Mouse (Mus musculus): ENCODE measurements around the gene Lrriq1.
A peak's percentile ranks its signal among the peaks of the same experiment; 100 is the strongest.

The Lrriq1 gene

DNA sequence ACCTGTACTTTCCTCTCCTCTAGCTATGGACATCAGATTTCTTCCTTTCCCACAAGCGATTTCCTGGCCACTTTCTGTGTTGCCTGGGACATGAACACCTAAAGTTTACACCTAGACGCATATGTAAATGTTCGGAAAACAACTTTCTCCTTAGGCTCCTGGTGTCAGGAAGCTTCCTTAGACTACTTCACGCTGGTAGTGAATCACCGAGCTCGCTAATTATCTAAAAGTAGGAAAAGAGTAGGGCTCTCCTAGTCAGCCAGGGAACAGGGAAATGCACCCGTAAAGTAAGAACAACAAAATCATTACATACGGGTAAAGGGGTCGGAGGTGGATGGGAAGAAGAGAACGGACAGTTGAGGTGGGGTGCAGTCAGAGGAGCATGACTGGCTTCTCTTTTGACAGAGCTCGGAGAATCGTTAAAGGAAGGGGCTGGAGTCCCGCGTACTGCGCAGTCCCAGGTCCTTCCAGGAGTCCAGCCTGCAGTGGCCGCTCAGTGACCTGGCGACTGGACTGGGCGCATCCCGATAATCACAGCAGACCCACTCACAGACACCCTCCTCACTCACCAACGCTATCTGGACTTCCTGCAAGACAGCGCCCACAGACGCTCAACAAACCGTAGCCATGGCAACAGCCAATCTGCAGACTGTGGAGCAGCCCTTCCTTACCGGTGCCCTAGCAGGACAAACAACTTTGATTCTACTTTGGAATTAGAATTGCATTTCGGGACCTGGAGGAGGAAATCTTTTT is at the start of gene Lrriq1:
Lrriq1 (minus strand) TSS at position 616 of the 753 bp plus-strand sequence.
- DNase-seq (ENCODE audit: low spot score in 2 of 2): peak; percentile 90 to 92

DNA sequence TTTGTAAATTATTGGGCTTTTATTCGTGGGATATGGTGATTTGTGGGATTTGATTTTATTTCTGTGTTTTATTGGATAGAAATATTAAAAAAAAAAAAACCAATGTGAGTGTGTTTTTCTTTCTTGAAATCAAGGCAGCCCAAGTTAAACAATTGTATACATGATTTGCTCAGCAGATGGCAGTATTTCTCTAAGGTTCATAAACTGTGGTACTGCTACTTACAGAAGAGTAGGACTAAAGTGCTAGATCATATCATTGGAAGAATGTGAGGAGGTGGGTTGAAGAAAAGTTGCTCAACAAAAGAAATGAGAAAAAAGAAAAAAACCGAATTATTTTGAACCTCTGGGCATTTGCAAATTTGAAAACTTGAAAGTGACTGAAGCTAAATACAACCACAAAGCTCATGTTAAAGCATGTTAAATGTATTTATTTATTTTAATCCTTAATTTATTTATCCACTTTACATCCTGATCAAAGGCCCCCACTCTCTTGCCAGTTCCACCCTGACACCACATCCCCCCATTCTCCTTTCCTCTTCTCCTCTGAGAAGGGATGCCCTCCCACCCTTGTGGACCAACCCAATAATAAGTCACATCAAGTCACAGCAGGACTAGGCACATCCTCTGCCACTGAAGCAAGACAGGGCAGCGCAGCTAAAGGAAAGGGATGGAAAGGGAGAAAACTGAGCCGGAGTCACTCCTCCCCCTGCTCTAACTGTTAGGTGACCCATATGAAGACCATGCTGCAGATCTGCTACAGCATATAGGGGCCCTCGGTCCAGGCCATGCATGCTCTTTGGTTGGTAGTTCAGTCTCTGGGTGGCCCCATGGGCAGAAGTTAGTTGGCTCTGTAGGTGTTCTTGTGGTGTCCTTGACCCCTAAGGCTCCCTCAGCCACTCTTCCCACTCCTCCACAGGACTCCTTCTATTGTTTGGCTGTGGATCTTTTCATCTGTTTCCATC is 18.0 kb upstream of the Lrriq1 start:
- no peak for DNase-seq (ENCODE audit: low spot score in 2 of 2)

DNA sequence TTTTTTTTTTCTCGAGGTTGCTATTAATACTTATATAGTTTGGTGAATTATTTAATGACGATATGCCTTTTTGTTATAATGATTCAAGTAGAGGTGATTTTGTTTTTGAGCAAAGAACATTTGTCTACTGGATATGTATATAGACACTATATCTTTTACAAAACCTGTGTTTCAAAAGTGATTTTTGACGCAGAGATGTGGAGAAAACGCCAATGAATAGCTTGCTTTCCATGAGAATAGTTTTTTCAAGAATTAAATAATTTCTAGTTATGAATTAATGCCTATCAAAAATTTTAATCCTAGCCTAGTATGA is 294 bp upstream of the Lrriq1 start:
- no peak for DNase-seq (ENCODE audit: low spot score in 2 of 2)

DNA sequence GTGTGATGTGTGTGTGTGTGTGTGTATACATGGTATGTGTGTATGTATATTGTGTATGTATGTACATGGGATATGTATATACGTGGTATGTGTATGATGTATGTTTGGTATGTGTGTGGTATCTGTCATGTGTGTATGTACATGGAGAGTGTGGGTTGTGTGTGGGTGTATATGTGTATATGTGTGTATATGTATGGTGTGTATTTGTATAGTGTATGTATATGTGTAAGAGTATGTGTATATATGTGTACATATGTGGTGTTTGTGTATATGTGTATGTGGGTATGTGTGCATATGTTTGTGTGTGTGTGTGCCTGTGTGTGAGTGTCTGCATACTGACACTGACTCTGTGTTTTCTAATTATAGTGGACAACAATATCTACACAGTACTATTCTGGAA is 9.5 kb downstream of the Lrriq1 start:
- no peak for DNase-seq (ENCODE audit: low spot score in 2 of 2)

DNA sequence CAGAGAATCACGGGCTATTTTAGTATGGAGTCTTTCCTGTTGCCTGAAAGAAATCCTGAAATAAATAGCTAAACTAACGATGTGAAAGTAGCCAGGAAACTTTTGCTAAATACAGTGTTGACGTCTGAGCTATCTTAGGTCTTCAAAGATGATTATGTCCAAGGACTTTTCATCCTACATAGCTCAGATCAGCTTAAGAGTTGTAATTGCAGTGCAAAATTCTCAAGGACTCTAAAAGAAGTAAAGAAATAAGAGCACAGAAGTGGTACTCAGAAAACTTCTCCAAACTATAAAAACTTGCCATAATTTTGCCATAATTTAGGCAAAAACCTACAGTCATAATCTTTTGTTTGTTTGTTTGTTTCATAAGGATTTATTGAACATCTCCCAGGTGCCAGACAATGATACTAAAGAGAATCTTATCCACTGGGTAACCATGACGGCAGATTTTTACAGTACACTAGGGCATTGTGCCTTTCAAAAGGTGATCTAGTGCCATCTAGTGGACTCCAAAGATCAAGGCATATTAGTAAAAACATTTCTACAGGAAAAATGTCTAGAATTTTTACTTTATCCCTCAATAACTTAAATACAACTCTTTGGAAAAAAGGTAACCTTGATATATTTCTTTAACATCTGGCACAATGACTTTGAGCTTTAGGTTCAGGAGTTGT is 41.3 kb downstream of the Lrriq1 start:
- no peak for DNase-seq (ENCODE audit: low spot score in 2 of 2)

DNA sequence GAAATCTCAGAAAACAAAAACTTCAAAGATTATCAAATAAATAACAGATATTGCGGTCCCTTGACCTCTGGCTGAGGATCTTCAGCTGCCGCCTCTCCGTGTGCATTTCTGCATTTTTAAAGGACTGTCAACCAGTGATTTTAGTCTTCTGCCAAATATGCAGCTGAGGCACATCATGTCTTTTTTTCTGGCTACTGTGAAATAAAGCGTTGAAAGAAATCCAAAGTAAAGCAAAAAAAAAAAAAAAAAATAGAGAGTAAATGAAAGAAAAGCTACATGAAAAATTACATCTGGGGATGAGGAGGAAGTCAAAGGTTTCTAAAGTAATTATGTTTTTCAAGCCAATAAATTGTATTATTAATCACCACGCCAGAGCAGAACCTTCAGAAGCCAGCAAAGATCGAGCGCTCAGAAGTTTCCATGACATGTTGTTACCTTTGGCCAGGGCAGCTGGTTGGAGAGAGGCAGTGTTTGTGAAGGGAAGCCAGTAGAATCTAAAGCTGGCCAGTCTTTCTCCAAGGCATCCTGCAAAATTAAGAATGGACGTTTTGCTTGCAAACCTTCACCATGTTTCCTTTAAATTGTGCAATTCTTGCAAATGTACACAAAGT is 90.2 kb downstream of the Lrriq1 start:
- DNase-seq (ENCODE audit: low spot score in 2 of 2): no peak

DNA sequence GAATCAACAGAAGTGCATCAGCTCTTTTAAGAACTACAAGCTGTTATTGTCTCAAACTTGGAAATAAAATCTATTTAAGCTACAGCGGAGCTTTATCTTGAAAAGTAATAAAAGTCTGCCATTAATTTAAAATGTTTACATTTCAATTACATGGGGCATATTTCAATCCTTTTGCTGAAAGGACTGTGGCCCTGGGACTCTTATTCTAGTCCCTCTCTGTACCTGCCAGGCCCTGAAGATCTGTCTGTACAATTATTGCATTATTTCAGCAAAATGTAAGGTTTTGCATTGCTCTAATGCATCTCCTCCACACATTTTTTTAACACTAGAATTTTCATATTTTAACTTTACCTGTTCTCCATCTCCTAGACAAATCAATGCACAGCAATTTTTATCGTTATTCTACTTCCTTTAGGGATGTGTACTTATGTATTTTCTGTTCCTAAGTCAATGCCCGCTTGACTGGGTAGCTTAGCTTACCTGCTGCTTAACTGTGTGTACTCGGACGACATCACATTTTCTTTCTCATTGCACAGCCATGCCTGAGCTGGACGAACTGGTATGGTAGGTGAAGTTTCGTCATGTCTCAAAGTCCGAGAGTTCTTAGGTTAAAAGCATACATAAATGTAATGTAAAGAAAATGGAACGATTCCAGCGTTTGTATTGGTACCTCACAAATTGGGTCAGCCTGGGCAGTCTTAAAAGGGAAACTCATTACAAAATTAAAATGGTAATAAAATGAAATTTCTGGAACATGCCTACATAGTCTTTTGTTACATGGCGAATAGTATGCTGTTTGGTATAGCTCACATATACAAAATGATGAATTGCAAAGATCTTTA is 91.0 kb downstream of the Lrriq1 start:
- no peak for DNase-seq (ENCODE audit: low spot score in 2 of 2)

DNA sequence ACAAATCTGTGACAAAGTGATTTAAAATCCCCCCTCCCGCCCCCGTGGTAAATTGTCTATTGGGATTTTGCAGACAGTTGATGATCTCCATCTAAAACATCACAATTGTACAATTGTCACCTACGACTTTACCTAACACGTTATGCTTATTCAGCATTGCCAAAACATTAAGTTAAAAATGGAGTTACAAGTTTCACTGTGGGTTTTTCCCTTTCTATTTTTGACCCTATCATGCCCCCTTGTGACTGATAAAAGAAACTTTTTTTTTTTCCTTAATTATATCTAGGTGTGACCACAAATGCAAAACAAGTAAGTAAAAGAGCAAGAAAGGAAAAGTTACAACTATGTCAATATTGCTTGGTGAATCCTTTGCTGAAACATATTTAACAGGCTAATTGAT is 93.6 kb downstream of the Lrriq1 start:
- no peak for DNase-seq (ENCODE audit: low spot score in 2 of 2)

DNA sequence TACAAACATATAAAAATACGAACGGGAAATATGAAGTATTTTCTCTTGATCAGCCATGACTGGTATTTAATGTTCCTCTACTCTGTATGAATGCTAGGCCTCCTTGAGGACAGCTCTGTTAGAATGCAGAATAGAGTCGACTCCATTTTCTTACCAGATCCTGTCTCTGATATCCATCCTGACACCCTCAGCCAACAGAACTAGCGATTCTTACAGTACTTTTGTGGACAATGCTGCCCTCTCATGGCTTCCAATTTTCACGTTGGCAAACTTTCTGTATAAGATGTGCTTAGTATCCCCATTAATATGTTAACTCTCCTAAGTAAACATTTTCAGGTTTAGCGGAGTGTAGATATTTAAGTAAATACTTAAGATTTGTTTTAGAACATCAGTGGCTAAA is 94.6 kb downstream of the Lrriq1 start:
- DNase-seq (ENCODE audit: low spot score in 2 of 2): peak; percentile 8 to 27

DNA sequence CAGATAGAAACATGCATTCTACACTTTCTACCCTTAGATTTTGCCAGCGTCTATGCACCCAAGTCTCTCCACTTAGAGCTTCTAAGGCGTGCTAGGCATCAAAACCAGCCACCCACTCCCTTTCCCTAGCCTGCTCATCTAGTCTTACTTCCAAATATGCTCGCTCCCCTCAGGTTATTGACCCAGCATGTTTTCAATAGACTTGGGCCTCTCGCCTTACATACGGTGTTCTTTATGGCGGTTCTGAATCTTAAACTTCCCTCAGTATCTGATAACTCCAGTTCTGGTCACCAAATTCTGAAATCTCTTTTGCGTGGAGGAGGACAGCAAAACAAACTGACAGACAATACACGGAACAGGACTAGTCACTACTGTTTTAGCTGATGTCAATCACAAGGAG is 95.5 kb downstream of the Lrriq1 start:
- no peak for DNase-seq (ENCODE audit: low spot score in 2 of 2)

DNA sequence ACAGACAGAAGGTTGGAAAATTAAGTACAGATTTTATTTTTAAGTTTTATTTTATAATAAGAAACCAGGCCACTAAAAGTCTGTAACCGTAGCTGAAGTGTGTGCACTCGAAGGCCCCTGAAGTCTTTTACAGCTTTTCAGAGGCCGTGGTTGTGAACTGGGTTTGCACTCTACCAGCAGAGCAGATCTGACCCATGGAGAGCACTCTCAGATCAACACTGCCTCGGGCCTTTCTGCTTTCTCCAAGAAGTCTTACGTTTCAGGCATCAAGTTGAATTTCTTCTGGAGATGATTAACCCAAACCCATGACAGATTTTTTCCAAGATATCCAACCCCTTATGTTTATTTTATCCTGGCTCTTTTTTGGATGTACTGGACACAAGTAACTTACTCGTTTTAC is 121.5 kb downstream of the Lrriq1 start:
- no peak for DNase-seq (ENCODE audit: low spot score in 2 of 2)

DNA sequence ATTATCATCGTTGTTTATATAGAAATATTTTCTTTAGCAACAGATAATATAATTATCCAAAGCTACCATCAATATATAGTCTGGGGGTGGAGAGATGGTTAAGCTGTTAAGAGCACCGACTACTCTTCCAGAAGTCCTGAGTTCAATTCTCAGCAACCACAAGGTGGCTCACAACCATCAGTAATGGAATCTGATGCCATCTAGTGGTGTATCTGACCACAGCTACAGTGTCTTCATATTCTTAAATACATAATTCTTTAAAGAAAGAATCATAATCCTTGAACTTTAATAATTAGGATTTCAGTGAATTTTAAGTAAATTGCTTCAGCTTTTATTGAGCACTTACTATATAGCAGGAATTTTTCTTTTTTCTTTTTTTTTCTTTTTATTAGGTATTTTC is 128.0 kb downstream of the Lrriq1 start:
- no peak for DNase-seq (ENCODE audit: low spot score in 2 of 2)

DNA sequence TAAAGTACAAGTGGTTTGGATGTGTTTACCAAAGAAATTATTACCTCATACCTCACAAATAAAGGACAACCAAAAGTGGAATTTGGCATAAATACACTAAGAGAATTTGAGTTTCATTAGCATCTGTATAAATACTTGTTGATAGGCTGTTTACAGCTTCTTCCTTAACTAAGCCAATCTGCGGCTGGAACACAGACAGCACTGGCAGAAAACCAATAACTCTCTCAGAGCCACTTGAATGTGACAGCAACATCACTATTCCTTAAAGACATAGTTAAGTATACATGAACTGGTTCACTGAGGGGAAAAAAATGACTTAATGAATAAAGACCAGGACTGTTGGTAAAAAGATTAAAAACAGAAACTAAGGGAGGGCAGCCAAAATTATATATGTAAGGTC is 150.0 kb downstream of the Lrriq1 start:
- no peak for DNase-seq (ENCODE audit: low spot score in 2 of 2)

DNA sequence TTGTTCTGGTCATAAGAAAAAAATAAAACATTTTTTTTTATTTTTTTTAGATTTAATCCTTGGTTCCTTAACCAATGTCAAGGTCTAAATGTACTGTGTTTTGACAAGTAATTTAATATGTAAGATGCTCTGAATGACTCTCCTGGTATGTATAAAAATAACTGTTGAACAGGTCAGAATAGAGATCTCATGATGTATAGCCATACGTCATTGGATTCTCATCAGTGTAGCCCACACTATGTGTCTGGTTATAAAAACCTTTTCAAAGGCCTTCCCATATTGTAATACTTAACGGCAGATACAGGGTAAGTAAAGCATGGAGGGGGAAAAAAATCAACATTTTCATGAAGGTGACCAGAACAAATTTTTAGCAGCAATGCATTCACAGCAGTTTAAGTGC is 186.5 kb downstream of the Lrriq1 start:
- DNase-seq (ENCODE audit: low spot score in 2 of 2): no peak

DNA sequence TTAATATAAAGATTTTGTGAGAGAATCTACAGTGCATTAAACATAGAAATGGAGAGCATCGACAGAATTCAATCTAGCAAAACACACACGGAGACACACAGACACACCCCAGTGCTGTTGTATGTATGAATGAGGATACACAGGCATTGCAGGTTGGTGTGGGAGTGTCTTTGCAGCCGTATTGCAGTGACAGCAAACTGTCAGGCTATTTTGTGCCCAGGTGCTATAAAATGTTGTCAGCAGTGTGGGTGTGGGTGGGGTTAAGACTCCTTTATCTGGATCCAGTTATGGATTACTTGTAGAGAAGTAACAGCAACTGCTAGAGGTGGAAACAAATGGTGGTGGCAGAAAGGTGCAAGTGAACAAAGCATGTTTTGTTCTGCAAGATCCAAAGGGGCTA is 189.5 kb downstream of the Lrriq1 start:
- no peak for DNase-seq (ENCODE audit: low spot score in 2 of 2)

DNA sequence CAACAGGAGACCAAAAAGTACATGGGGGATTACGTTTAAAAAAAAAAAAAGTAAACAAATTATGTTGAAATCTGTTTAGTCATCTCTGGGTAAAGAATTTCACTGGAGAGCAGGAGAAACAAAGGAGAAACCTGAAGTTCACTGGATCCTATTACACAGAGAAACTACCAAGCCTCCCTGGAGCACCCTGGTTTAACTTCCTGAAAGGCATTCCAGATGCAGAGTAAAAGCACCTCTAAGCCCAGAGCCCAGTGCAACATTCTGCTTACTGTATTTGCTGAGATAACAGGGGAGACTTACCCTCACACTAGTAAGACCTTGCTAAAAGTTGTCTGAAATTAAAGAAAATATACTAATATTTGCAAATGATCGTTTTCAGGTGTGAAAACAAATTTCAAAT is 191.1 kb downstream of the Lrriq1 start:
- DNase-seq (ENCODE audit: low spot score in 2 of 2): no peak

DNA sequence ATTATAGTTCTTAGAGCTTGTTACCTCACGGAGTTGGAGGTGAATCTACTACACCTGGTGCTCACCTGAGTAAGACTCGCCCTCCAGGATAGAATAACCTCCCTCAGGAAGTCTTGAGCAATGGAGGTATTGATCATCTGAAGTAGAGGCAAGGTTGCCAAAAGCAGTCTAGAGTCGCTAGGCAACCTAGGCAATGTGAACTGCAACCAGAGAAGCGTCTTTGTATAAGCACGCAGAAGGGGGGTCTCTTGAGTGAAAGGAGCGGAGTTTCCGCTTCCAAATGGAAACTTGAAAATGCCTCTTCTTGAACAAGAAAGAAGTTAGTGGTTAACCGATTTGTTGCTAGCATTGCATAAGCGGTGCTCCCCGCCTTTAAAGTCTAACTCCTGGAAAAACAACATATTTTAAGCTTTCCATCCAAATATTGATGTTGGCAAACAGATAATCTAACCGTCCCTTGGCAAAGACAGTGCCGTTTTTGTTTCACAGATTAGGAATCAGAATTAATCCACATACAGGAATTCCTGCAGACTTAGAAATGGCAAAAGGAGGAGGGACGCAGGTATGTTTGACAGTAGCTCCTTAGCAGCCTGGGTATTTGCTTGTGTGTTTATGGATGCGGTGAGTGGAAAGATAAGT is 201.0 kb downstream of the Lrriq1 start:
- no peak for DNase-seq (ENCODE audit: low spot score in 2 of 2)

DNA sequence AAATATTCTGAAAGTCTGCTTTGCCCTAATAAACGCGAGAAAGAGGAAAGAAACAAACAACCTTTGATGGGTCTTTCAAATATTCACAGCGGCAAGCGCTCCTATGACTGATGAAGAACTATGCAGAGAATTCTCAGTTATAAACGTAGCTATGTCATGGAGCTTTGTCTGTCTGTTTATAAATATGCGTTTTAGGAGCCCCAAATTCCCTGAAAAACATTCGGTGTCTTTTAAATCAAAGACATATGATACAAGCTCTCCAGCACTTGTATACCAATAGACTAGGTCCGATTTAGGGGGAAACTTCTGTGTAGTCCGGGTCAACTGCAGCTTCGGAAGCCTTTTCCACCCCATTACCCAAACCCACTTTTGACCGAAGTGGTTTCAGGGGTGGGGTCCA is 205.2 kb downstream of the Lrriq1 start:
- no peak for DNase-seq (ENCODE audit: low spot score in 2 of 2)

DNA sequence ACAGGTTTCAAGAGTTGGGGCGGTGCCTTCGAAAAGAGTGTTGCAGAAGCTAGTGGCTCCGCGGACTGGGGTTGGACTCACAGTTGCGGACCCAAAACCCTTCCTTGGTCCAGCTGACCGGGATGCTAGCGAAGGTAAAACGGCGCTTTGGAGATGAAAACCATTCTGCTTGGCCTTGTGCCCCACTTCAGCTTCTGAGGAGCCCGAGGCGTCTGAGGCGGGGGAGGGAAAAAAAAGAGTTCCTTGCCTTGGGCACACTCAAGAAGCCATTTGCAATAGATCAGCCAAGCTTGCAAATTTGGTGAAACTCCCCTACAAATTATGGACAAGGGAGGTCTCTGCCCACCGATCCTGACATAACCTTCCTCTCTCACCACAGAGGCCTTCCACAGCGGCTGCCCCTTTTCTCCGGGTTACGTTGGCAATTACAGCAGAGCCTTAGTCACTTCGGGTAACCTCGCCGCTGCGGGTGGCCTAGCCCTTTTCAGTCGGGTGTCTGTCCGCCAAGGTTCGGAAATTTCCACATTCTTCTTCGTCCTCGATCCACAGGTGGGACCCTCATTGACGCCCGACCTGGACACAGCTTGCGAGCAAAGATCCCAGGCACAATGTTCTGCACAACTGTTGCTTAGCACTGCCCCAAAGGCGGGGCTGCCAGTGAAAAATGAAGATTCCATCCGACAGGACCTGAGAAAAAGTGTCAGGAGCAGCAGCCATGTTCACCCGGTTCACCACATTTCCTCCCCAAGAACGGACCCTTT is 206.2 kb downstream of the Lrriq1 start, which contains the start of gene Alx1:
Alx1 (minus strand) TSS at position 486 of the 761 bp plus-strand sequence.
- no peak for DNase-seq (ENCODE audit: low spot score in 2 of 2)

All from right cerebral cortex, adult 2 months (tissue).